Mouse (Mus musculus) liver, adult 2 months (tissue): Measurements from ENCODE around the gene Rnf216.

ENCODE experiments used
- CTCF ChIP-seq: fragments of 200-500 bp; IDR thresholded peaks from 2 replicates; pipeline ENCODE4 v1.5.1; 2011; ENCODE audit warnings: low read depth, low read length, control low read depth
- POLR2A ChIP-seq: fragments of 200-500 bp; IDR thresholded peaks from 2 replicates; pipeline ENCODE4 v1.6.1; 2011; ENCODE audit warnings: low read length, control low read depth; ENCODE audit not compliant: insufficient read depth; ENCODE audit errors: extremely low read depth

- TF ChIP-seq CTCF: no peak
- no peak for TF ChIP-seq POLR2A
Measured at GRCm38 (mm10) chr5:143051851-143052250, 60.9 kb downstream of the Rnf216 start.
